Mouse (Mus musculus) Muller cell, postnatal 12 days (primary cell): ENCODE data around the gene Cd3d.
A peak's percentile ranks its signal among the peaks of the same experiment; 100 is the strongest.
"Not testable (repeated sequence)": the region's sequence is repeated elsewhere in the genome, so short reads cannot be mapped to it uniquely, and the experiment has no call there.

ENCODE experiments used
- DNase-seq: peaks from one replicate; pipeline ENCODE4 v3.0.0-alpha.2; 2015; ENCODE audit errors: inconsistent ontology term

Cd3d gene

GRCm38 (mm10) chr9:44981676-44982075 is at the start of gene Cd3d:
Gene Cd3d, plus strand, starts transcription at chr9:44981786.
- DNase-seq: no peak

GRCm38 (mm10) chr9:44941756-44942155 is 39.8 kb upstream of the Cd3d start:
- DNase-seq: no peak

- DNase-seq: no peak
These were observed 39.2 kb upstream of the Cd3d start for GRCm38 (mm10) chr9:44942421-44942820.

GRCm38 (mm10) chr9:44946185-44946695 is 35.3 kb upstream of the Cd3d start:
- DNase-seq: no peak

- no peak for DNase-seq
These were observed 33.8 kb upstream of the Cd3d start for GRCm38 (mm10) chr9:44947836-44948235.

GRCm38 (mm10) chr9:44954432-44954831 is 27.2 kb upstream of the Cd3d start:
- DNase-seq: no peak

- DNase-seq: peak; percentile 99
These were observed 16.3 kb upstream of the Cd3d start, which contains the start of gene Ube4a for GRCm38 (mm10) chr9:44965126-44965832. Gene Ube4a, minus strand, starts transcription at chr9:44965600.

GRCm38 (mm10) chr9:44965833-44966466 is 15.6 kb upstream of the Cd3d start:
- DNase-seq: no peak

GRCm38 (mm10) chr9:44966815-44967242 is 14.8 kb upstream of the Cd3d start:
- DNase-seq: peak; percentile 59

GRCm38 (mm10) chr9:44967763-44968162 is 13.8 kb upstream of the Cd3d start:
- not testable (repeated sequence) for DNase-seq

- no peak for DNase-seq
These were observed 12.1 kb upstream of the Cd3d start for GRCm38 (mm10) chr9:44969450-44969849.

GRCm38 (mm10) chr9:44977813-44978212 is 3.8 kb upstream of the Cd3d start:
- DNase-seq: no peak

- DNase-seq: no peak
These were observed 1.8 kb upstream of the Cd3d start for GRCm38 (mm10) chr9:44979806-44980205.

- no peak for DNase-seq
These were observed 1.3 kb upstream of the Cd3d start, which contains the start of gene Cd3g for GRCm38 (mm10) chr9:44980242-44980641. Gene Cd3g, minus strand, starts transcription at chr9:44980431.

- DNase-seq: no peak
These were observed 482 bp upstream of the Cd3d start for GRCm38 (mm10) chr9:44981104-44981503.

- no peak for DNase-seq
These were observed 495 bp downstream of the Cd3d start for GRCm38 (mm10) chr9:44982081-44982480.

- no peak for DNase-seq
These were observed 945 bp downstream of the Cd3d start for GRCm38 (mm10) chr9:44982531-44982930.

GRCm38 (mm10) chr9:44983001-44983400 is 1.4 kb downstream of the Cd3d start:
- no peak for DNase-seq

GRCm38 (mm10) chr9:44985721-44986161 is 4.2 kb downstream of the Cd3d start:
- no peak for DNase-seq

- peak; percentile 1 for DNase-seq
These were observed 4.7 kb downstream of the Cd3d start for GRCm38 (mm10) chr9:44986242-44986781.

GRCm38 (mm10) chr9:44986976-44987375 is 5.4 kb downstream of the Cd3d start:
- no peak for DNase-seq

GRCm38 (mm10) chr9:44991821-44992220 is 10.2 kb downstream of the Cd3d start:
- DNase-seq: no peak

GRCm38 (mm10) chr9:44992271-44992670 is 10.7 kb downstream of the Cd3d start:
- no peak for DNase-seq
